Mouse (Mus musculus) stomach, embryonic 14.5 days (tissue): ENCODE measurements around the gene Mei1. TPM values are rescaled to one million over a fixed set of nuclear protein-coding genes. Genes with fewer than 3 reads are reported as not detected.

Experiments
- ATAC-seq: fragments of 200-750 bp; cut with Nextera tagmentation; 2 replicates; pipeline ENCODE4 v1.8.0; 2017; ENCODE audit warnings: low read depth, moderate TSS enrichment; ENCODE audit not compliant: insufficient number of reproducible peaks, insufficient read depth, low FRiP score
- H3K27ac ChIP-seq: fragments of 300-500 bp; sonication (generic); 2 replicates; pipeline ENCODE4 v1.5.1; 2014; ENCODE audit warnings: mild to moderate bottlenecking, low read length, moderate library complexity, mixed read lengths
- H3K27me3 ChIP-seq: fragments of 300-500 bp; sonication (generic); 2 replicates; pipeline ENCODE4 v1.6.1; 2014; ENCODE audit warnings: low read length, control low read depth, mixed read lengths; ENCODE audit not compliant: control insufficient read depth, insufficient read depth
- H3K36me3 ChIP-seq: fragments of 300-500 bp; sonication (generic); 2 replicates; pipeline ENCODE4 v1.6.1; 2014; ENCODE audit warnings: mild to moderate bottlenecking, control low read depth, low read length, moderate library complexity, mixed read lengths; ENCODE audit not compliant: control insufficient read depth, insufficient read depth
- H3K4me1 ChIP-seq: fragments of 300-500 bp; sonication (generic); 2 replicates; pipeline ENCODE4 v1.6.1; 2014; ENCODE audit warnings: low read length, control low read depth, mixed read lengths; ENCODE audit not compliant: control insufficient read depth, insufficient read depth
- H3K4me2 ChIP-seq: fragments of 300-500 bp; sonication (generic); replicated peaks from 2 replicates; pipeline ENCODE4 v1.6.1; 2014; ENCODE audit warnings: low read depth, low read length, control low read depth
- H3K4me3 ChIP-seq: fragments of 300-500 bp; sonication (generic); 2 replicates; pipeline ENCODE4 v1.5.1; 2014; ENCODE audit warnings: low read depth, low read length, control low read depth
- H3K9ac ChIP-seq: fragments of 300-500 bp; sonication (generic); replicated peaks from 2 replicates; pipeline ENCODE4 v1.6.1; 2014; ENCODE audit warnings: low read depth, mild to moderate bottlenecking, control low read depth, low read length, moderate library complexity, mixed read lengths
- H3K9me3 ChIP-seq: fragments of 300-500 bp; sonication (generic); 2 replicates; pipeline ENCODE4 v1.6.1; 2016; ENCODE audit warnings: low read depth, low read length, control low read depth; ENCODE audit not compliant: control insufficient read depth
- WGBS: fragments of 180-500 bp; shearing (Covaris S2); extraction: QIAGEN DNeasy Blood & Tissue Kit; methylation state at CpG from one replicate; pipeline ENCODE4 v1.1.7; 2014; 5-methylcytosine and 5-hydroxymethylcytosine counted together
- polyA plus RNA-seq: library from polyadenylated mRNA; unstranded; fragments of >200 nt; fragmentation: Nextera tagmentation; extraction: Ambion mirVana; gene quantifications from 2 replicates; pipeline ENCODE4 v1.2.1, GENCODE M21; 2014

Gene Mei1
- 0.09 TPM in 1 of 2 replicates, not detected in the other for polyA plus RNA-seq

DNA sequence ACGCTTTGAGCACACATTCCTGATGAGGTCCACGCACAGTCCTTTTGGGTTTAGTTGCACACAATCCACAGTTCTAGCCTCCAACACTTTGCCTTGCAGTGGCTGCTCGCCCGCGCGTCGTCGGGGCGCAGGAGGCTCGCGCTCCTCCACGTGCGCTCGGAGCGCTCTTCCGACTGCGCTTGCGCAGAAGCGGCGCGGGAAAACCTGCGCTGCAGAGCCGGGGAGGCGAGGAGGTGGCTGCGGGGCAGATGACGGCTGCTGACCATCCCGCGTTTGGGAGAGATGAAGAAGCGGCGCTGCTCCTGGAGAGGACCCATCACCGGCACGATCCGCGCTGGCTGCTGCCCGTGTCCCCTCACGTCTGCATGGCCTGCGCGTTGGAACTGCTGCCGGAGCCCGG, at the start of gene Mei1:
Gene Mei1 (plus strand): TSS at position 99 of the 400 bp plus-strand sequence.
- 20% methylated on average over 40 of the region's 40 CpGs for WGBS
- Histone ChIP-seq H3K9ac (no peak within 1 kb of the TSS), H3K9me3 (no peaks in the 10 kb centered on the region), H3K27me3 (peaks cover 9% of the 10 kb centered on the region), H3K4me3 (no peak within 1 kb of the TSS), H3K36me3 (no peaks in the 10 kb centered on the region), H3K27ac (no peak within 1 kb of the TSS), H3K4me2 (peak within 1 kb of the TSS; percentile 21), H3K4me1 (no peaks in the 10 kb centered on the region)
- ATAC-seq = no peak

DNA sequence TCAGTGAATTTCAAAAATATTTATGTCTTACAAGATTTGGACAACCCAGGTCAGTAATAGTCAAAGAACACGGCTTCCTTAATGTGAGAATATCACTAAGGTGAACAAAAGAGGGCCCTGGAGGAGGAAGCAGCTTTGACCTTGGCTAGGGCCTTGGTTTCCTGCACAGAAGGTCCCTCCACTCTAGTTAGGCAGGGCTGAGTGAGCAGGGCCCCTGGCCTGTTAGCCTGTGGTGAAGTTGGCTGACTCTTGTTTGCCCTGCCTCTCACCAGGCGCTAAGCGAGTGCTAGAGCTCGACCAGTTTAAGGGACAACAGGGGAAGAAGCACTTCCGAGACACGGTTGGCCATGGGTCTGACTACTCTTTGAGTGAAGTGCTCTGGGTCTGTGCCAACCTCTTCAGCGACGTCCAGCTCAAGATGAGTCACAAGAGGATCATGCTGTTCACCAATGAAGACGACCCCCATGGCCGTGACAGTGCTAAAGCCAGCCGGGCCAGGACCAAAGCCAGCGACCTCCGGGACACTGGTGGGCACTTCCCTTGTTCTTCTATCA, 47.2 kb upstream of the Mei1 start:
- Histone ChIP-seq H3K4me1 (no peaks in the 10 kb centered on the region), H3K4me2 (no peak overlapping the region), H3K27ac (no peak overlapping the region), H3K9me3 (no peaks in the 10 kb centered on the region), H3K9ac (no peak overlapping the region), H3K27me3 (no peaks in the 10 kb centered on the region), H3K36me3 (peaks cover 57% of the 10 kb centered on the region), H3K4me3 (no peak overlapping the region)
- 89% methylated on average over 13 of the region's 13 CpGs for WGBS
- no peak for ATAC-seq

DNA sequence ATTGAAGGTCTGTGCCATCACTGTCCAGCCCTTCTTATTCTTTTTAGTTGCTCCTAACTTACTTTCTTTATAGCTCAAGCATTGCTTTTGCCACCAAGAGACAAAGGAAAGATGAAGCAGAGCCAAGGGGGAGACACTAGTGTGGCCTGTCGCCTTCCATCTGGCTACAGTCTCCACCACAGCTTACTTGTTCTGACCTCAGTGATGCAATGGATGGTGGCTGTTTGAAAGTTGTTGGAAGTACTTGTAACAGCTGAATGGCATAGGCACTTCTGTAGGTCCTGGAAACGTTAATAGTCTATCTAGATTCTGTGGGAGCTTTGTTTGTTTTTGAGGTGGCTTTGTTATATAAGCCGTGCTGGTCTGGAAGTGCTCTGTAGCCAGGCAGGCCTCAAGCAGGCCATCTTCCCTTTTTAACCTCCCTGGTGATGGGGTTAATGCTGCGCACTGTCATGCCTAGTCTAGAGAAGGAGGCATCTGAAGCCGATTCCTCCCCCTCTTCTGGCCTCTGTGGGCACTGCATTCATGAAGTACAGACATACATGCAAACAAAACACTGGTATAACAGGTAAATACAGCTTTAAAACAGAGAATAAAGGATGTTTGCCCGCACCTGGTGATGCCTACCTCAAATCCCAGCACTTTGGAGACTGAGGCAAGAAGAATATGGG, 45.7 kb upstream of the Mei1 start:
- Histone ChIP-seq H3K27me3 (no peaks in the 10 kb centered on the region), H3K36me3 (peaks cover 61% of the 10 kb centered on the region), H3K4me2 (no peak overlapping the region), H3K4me3 (no peak overlapping the region), H3K4me1 (no peaks in the 10 kb centered on the region), H3K9ac (no peak overlapping the region), H3K9me3 (no peaks in the 10 kb centered on the region), H3K27ac (no peak overlapping the region)
- whole genome bisulfite sequencing = 85% methylated on average over 6 of the region's 6 CpGs
- ATAC-seq = no peak

DNA sequence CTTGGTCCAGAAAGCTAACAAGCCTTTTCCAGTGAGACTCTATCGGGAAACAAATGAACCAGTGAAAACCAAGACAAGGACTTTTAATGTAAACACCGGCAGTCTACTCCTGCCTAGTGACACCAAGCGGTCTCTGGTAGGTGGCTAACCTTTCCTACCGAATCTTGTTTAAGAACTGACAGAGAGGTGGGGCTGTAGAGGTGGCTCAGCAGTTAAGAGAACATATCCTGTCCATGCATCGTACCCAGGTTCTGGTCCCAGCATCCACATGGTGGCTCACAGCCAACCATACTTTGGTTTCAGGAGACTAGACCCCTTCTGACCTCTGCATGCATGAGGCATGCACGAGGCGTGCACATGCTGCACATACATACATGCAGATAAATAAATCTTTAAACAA, 42.5 kb upstream of the Mei1 start:
- H3K4me3 ChIP-seq = no peak overlapping the region
- H3K27ac ChIP-seq = no peak overlapping the region
- peaks cover 72% of the 10 kb centered on the region for H3K36me3 ChIP-seq
- ATAC-seq = no peak
- H3K4me1 ChIP-seq = no peaks in the 10 kb centered on the region
- WGBS = 87% methylated on average over 7 of the region's 7 CpGs
- H3K4me2 ChIP-seq = no peak overlapping the region
- H3K27me3 ChIP-seq = no peaks in the 10 kb centered on the region
- no peak overlapping the region for H3K9ac ChIP-seq
- no peaks in the 10 kb centered on the region for H3K9me3 ChIP-seq

DNA sequence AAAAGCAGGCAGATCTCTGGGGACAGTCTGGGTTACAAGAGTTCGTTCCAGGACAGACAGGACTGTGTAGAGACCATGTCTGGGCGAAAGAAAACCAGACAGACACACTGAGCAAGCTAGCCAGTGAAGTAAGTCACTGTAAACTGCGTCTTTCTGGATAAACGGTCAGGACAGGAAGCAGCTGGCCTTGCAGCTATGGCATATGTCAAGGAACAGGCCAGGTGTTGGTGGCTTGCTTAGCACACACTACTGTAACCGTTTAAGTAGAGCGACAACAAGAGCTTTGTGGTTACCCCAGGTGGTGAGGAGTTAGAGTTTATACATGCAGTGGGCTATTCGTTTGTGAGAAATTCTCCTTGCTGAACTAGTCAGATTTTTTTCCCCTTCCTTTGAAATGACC, 42.1 kb upstream of the Mei1 start:
- no peaks in the 10 kb centered on the region for H3K9me3 ChIP-seq
- H3K36me3 ChIP-seq = peaks cover 72% of the 10 kb centered on the region

DNA sequence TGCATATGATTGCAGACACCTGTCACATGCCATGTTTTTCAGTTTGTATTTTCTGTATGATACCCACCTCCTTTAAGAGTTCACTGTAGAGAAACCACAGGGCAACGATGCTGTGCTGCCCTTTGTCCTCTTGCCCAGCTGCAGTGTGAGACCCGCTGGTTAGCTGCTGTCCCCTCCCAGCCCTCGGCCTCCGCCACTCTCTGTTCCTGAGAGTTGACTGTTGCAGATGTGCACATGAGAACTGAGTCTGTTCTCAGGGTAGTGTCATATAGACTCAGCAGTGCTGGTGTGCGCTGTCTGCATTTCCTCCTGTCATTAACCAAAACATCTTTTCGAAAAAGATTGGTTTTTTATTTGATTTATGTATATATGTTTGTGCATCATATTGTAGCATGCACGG, 37.4 kb upstream of the Mei1 start:
- H3K27ac ChIP-seq = no peak overlapping the region
- H3K9me3 ChIP-seq = no peaks in the 10 kb centered on the region
- WGBS = 92% methylated on average over 7 of the region's 7 CpGs
- no peak overlapping the region for H3K4me3 ChIP-seq
- ATAC-seq = no peak
- no peaks in the 10 kb centered on the region for H3K4me1 ChIP-seq
- H3K4me2 ChIP-seq = no peak overlapping the region
- no peaks in the 10 kb centered on the region for H3K27me3 ChIP-seq
- H3K9ac ChIP-seq = no peak overlapping the region
- peaks cover 52% of the 10 kb centered on the region for H3K36me3 ChIP-seq

More for the DNA sequence above, 42.1 kb upstream of the Mei1 start:
- Histone ChIP-seq H3K9ac (no peak overlapping the region), H3K27ac (no peak overlapping the region), H3K4me3 (no peak overlapping the region), H3K4me1 (no peaks in the 10 kb centered on the region), H3K4me2 (no peak overlapping the region), H3K27me3 (no peaks in the 10 kb centered on the region)
- WGBS = 81% methylated on average over 7 of the region's 7 CpGs
- no peak for ATAC-seq

DNA sequence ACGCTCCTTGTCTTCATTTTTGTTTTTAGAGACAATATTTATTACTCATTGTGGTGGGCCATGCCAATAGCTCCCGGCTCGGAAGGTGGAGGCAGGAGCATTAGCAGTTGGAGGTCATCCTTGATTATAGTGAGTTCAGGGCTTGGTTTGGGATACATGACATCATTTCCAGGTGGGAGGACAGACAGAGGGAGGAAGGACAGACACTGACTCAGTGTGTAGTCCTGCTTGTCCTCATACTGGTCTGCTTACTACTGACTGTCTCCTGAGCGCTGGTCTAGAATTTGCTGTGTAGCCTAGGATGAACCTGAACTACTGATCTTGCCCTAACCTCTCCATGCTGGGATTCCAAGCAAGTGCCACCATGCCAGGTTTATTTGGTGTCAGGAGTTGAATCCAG, 36.0 kb upstream of the Mei1 start, which contains the start of gene Desi1:
Gene Desi1 (minus strand): TSS at position 101 of the 400 bp plus-strand sequence.
- peaks cover 48% of the 10 kb centered on the region for H3K36me3 ChIP-seq
- H3K9me3 ChIP-seq = no peaks in the 10 kb centered on the region
- no peak within 1 kb of the TSS for H3K27ac ChIP-seq
- H3K4me3 ChIP-seq = no peak within 1 kb of the TSS
- no peaks in the 10 kb centered on the region for H3K4me1 ChIP-seq
- no peak for ATAC-seq
- H3K9ac ChIP-seq = no peak within 1 kb of the TSS
- no peaks in the 10 kb centered on the region for H3K27me3 ChIP-seq
- 85% methylated on average over 4 of the region's 4 CpGs for WGBS
- H3K4me2 ChIP-seq = no peak within 1 kb of the TSS

DNA sequence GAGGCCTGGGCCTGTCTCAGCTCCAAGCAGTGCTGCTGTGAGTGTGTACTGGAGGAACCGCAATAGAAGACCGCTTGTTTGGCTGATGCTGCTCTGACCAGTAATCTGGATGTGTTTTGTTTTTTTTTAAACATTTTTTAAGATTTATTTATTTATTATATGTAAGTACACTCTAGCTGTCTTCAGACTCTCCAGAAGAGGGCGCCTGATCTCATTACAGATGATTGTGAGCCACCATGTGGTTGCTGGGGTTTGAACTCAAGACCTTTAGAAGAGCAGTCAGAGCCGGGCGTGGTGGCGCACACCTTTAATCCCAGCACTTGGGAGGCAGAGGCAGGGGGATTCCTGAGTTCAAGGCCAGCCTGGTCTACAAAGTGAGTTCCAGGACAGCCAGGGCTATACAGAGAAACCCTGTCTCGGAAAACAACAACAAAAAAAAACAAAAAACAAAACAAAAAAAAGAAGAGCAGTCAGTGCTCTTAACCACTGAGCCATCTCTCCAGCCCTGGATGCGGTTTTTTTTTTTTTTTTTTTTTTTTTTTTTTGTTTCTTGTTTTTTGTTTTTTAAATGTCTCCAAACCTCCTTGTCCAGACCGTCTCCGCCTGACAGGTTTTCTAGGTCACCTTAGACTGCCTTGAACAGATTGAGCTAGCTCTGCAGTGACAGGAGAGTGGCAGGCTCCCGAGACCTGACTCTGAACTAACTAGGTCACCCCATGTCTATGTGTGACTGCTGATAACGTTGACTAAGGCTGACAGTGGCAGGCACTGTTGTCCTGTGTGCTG, 33.7 kb upstream of the Mei1 start:
- Histone ChIP-seq H3K27ac (no peak overlapping the region), H3K4me1 (no peaks in the 10 kb centered on the region), H3K27me3 (no peaks in the 10 kb centered on the region), H3K9ac (no peak overlapping the region), H3K36me3 (peaks cover 49% of the 10 kb centered on the region), H3K9me3 (no peaks in the 10 kb centered on the region), H3K4me2 (no peak overlapping the region), H3K4me3 (no peak overlapping the region)
- WGBS = 83% methylated on average over 12 of the region's 12 CpGs
- ATAC-seq = no peak
